Mouse (Mus musculus): ENCODE measurements at regions not wholly inside any gene's neighbourhood (a gene's known extent, or its start where the extent isn't known, plus 50 kb on each side); places are given as distances from the start of the nearest gene placed in this dataset.

- TF ChIP-seq CTCF (IDR thresholded peaks at IDR 0.05) = no peak
- no peak for TF ChIP-seq POLR2A (IDR thresholded peaks at IDR 0.05; ENCODE audit: insufficient read depth, low read depth, low read length)
- no peak for TF ChIP-seq EP300 (IDR thresholded peaks at IDR 0.05; ENCODE audit: insufficient read depth, low read depth, low read length)
Measured at GRCm38 (mm10) chr2:172644451-172644850, 95.1 kb downstream of the Tfap2c start.
